Mouse (Mus musculus) kidney, adult 2 months (tissue): Measurements from ENCODE around the gene Tnnt1. TPM values are rescaled to one million over a fixed set of nuclear protein-coding genes. Genes with fewer than 3 reads are reported as not detected.
A peak's percentile ranks its signal among the peaks of the same experiment; 100 is the strongest.

Source experiments
- DNase-seq: peaks from one replicate; pipeline ENCODE4 v3.0.0; 2021
- H3K27ac ChIP-seq: fragments of 200-500 bp; 2 replicates; pipeline ENCODE4 v1.5.1; 2012; ENCODE audit warnings: low read depth, low read length, control low read depth, inconsistent platforms; ENCODE audit not compliant: insufficient read depth
- H3K27me3 ChIP-seq: fragments of 200-500 bp; replicated peaks from 2 replicates; pipeline ENCODE4 v1.6.1; 2012; ENCODE audit warnings: mild to moderate bottlenecking, moderate library complexity, low read length, inconsistent platforms; ENCODE audit not compliant: control insufficient read depth, insufficient read depth
- H3K36me3 ChIP-seq: fragments of 200-500 bp; 2 replicates; pipeline ENCODE4 v1.6.1; 2012; ENCODE audit warnings: mild to moderate bottlenecking, moderate library complexity, low read length, inconsistent platforms; ENCODE audit not compliant: control insufficient read depth, insufficient read depth
- H3K4me1 ChIP-seq: fragments of 200-500 bp; 2 replicates; pipeline ENCODE4 v1.6.1; 2011; ENCODE audit warnings: low read length; ENCODE audit not compliant: control insufficient read depth, insufficient read depth
- H3K4me3 ChIP-seq: fragments of 200-500 bp; 2 replicates; pipeline ENCODE4 v1.5.1; 2011; ENCODE audit warnings: mild to moderate bottlenecking, low read depth, low read length, control low read depth; ENCODE audit not compliant: insufficient read depth
- CTCF ChIP-seq: fragments of 200-500 bp; conservative IDR thresholded peaks from 2 replicates; pipeline ENCODE4 v1.5.1; 2011; ENCODE audit warnings: low read depth, mild to moderate bottlenecking, control low read depth, low read length, moderate library complexity, mixed read lengths; ENCODE audit not compliant: insufficient read depth, insufficient read length
- POLR2A ChIP-seq: fragments of 200-500 bp; IDR thresholded peaks from one replicate; pipeline ENCODE4 v1.6.1; 2011; ENCODE audit warnings: low read depth, low read length, control low read depth
- WGBS: fragments of 180-500 bp; shearing (Covaris S2); methylation state at CpG from one replicate; pipeline ENCODE4 v1.1.7; 2018; 5-methylcytosine and 5-hydroxymethylcytosine counted together
- polyA plus RNA-seq: library from polyadenylated mRNA; depleted of rRNA; stranded (reverse); fragments of >200 nt; gene quantifications from 2 replicates; pipeline ENCODE4 v1.2.3, GENCODE M21; 2012; rRNA removed

Gene Tnnt1
- polyA plus RNA-seq, 1 experiment, result 3.9 TPM

DNA sequence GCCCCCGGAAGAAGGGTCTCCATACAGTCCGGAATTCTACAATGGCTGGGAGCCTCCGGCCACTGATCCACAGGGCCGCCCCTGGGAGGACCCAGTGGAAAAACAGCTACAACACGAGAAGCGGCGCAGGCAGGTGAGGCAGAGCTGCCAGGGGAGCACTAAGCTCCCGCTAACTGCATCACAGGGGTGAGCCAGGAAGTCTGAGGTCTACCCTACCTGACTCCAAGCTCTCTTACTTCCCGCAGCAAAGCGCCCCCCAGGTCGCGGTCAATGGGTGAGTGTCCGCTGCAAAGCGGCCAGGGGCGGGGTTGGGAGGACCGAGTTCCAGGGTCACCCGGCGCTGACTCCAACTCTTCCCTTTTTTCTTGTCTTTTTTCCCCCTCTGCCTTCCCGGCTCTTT is 42.2 kb downstream of the Tnnt1 start:
- no peaks in the 10 kb centered on the region for H3K27me3 ChIP-seq
- TF ChIP-seq POLR2A (no peak), CTCF (no peak)

DNA sequence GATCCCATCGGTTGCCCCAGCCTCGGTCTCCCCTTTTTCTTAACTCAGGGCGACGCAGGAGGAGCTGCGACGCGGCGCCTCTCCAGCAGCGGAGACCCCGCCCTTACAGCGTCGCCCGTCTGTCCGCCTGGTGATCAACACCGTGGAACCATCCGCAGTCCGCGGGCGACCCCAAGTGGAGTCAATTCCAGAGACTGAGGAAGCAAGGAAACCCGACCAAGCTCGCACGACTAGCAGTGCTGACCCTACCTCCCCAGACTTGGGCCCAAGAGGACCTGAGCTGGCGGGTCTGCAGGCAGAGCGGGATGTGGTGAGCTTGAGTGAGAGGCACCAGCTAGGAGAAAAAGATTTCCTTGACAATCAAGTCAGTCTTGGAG is 45.0 kb downstream of the Tnnt1 start:
- H3K27ac ChIP-seq, result no peak overlapping the region

More for the DNA sequence above, 42.2 kb downstream of the Tnnt1 start:
- 0 out of 2 replicates have a peak, but pooled peaks cover 3% of the 10 kb centered on the region for H3K4me1 ChIP-seq
- 28% methylated on average over 19 of the region's 19 CpGs for WGBS
- no peak for DNase-seq
- no peak overlapping the region for H3K4me3 ChIP-seq
- no peaks in the 10 kb centered on the region for H3K36me3 ChIP-seq
- H3K27ac ChIP-seq, result no peak overlapping the region

DNA sequence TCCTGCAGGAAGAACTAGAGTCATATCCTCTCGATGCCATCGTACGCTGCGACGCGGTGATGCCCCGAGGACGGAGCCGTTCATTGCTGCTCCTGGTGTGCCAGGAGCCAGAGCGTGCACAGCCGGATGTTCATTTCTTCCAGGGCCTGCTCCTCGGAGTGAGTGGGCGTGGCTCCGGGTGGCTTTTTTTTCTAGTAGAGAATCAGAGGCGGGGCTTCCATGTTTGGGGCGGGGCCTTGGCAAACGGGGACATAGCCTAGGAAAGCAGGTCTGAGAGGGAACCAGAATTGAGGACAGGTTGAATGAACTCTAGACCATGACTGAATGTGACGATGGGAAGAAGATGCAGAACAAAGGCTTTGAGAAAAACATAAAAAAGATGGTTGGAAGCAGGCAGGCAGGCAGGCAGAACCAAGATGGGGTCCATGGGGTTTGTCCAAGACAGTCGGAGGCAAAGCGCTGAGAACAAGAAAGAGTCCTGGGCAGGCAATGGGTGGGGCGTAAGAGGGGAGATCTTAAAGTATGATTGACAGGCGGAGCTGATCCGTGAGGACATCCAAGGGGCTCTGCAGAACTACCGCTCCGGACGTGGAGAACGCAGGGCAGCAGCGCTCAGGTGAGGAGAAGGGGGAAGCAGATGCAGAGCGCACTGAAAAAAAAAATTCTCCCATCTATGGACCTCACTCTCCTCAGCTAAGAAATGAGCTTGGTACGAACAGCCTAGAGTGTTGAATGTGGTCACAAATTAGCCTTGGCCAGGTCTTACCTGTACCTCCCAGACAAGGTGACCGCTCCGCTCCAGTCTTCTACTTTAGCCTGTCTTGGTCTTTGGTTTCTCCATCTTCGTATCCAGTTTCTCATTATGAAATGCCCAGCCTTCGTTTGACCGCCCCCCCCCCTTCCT is 45.7 kb downstream of the Tnnt1 start:
- TF ChIP-seq CTCF (no peak), POLR2A (no peak)
- Histone ChIP-seq H3K36me3 (no peaks in the 10 kb centered on the region), H3K4me1 (0 out of 2 replicates have a peak, but pooled peaks cover 3% of the 10 kb centered on the region), H3K27ac (no peak overlapping the region), H3K4me3 (peak overlapping the region; percentile 44), H3K27me3 (no peaks in the 10 kb centered on the region)
- 5% methylated on average over 35 of the region's 35 CpGs for WGBS
- peak; percentile 85 for DNase-seq

More for the DNA sequence above, 45.0 kb downstream of the Tnnt1 start:
- Histone ChIP-seq H3K27me3 (no peaks in the 10 kb centered on the region), H3K4me3 (peak overlapping the region; percentile 44), H3K4me1 (0 out of 2 replicates have a peak, but pooled peaks cover 3% of the 10 kb centered on the region), H3K36me3 (no peaks in the 10 kb centered on the region)
- WGBS, result 5% methylated on average over 24 of the region's 24 CpGs
- TF ChIP-seq POLR2A (no peak), CTCF (peak; percentile 72)
- DNase-seq, result peak; percentile 87

DNA sequence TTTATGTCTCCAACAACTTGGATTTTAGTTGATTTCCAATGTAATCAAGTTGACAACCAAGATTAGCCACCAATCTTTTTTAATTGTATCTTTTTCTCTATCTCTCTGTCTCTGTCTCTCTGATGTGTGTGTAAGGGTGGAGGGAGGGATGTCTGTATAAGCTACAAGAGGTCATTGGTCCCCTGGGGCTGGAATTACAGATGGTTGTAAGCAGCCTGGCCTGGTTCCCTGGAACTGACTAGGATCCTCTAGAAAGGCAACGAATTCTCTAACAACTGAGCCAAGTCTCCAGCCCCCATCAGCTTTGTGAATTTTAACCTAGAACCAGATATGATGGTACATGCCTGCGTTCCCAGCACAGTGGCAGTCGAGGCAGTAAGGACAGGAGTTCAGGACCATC is 48.4 kb downstream of the Tnnt1 start:
- WGBS, result 74% methylated on average over 3 of the region's 3 CpGs
- DNase-seq, result no peak

DNA sequence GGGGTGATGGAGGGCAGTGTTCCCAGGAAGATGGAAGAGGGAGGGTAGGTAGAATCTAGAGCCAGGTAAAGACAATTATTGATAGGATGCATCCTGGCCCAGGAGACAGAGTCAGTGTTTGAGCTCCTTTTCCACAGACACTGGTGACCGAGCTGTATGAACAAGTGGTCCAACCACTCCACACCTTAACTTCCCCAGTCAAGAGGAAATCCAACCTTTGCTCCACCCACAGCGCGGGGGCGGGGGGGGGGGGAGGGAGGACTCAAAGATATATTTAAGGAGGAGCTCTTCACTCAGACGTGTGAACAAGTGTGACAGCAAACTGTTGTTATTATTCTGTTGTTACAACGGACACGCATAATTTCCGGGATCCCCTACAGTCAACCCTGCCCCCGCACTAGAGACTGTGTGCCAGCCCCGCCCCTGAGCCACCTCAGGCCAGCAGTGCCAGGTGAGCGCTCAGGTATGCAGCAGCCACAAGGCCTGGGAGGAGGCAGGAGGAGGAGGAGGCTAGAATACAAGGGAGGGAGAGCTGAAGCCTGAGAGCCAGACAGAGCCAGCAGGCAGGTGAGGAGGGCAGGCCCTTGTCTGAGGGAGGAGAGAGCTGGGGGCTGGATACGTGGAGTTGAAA is 51.9 kb downstream of the Tnnt1 start:
- Histone ChIP-seq H3K27me3 (no peaks in the 10 kb centered on the region), H3K27ac (peak overlapping the region; percentile 81), H3K4me3 (peak overlapping the region; percentile 5; the same call in 1 of the 2 replicates), H3K4me1 (peaks cover 3% of the 10 kb centered on the region; the same call in 1 of the 2 replicates), H3K36me3 (no peaks in the 10 kb centered on the region)
- peak; percentile 37 for TF ChIP-seq POLR2A
- no peak for TF ChIP-seq CTCF
- 6% methylated on average over 12 of the region's 12 CpGs for WGBS
- peak; percentile 77 for DNase-seq

More for the DNA sequence above, 48.4 kb downstream of the Tnnt1 start:
- no peak overlapping the region for H3K27ac ChIP-seq
- peaks cover 6% of the 10 kb centered on the region; the same call in 1 of the 2 replicates for H3K4me1 ChIP-seq
- H3K27me3 ChIP-seq, result no peaks in the 10 kb centered on the region
- no peak for TF ChIP-seq CTCF
- no peak for TF ChIP-seq POLR2A
- H3K4me3 ChIP-seq, result no peak overlapping the region
- H3K36me3 ChIP-seq, result no peaks in the 10 kb centered on the region

DNA sequence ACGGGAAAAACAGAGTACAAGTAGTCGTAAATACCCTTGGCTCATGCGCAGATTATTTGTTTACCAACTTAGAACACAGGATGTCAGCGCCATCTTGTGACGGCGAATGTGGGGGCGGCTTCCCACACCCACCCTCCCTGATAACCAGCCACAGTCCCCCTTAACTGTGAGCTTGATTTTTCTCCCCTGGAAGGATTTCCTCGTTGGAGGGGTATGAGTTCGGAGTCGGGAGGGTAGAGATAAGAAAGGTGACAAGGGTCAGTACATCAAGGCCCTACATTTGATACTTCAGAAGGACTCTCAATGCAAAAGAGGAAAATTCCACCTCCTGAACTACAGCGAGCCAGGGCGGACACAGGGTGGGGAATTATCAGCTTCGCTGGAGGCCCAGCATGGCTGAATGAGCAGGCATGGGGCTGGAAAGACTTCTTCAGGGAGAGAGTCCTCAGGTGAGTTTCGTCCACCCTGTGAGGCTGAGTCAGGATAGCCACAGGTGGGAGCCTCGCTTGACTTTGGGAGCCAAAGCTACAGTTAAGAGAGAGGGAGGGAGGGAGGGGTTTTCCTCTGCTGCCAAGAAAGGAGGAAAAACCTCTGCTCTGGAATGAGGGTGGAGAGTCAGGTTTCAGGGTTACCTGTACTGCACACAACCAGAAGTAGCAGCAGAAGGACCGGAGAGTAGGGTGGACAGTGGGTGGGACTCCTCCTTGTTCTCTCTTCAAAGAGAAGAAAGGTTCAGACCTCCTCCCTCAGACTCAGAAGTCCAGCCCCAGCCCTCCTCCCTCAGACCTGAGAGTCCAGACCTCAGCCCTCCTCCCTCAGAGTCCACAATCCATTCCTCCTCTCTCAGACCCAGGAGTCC is 55.4 kb downstream of the Tnnt1 start, which contains the start of gene Eps8l1:
Eps8l1 (plus strand) TSS at position 99 of the 859 bp plus-strand sequence.
- H3K4me3 ChIP-seq, result peak within 1 kb of the TSS; percentile 64
- peak within 1 kb of the TSS; percentile 93 for H3K27ac ChIP-seq
- H3K4me1 ChIP-seq, result peaks cover 3% of the 10 kb centered on the region; the same call in 1 of the 2 replicates
- TF ChIP-seq CTCF, result no peak
- TF ChIP-seq POLR2A, result no peak
- 53% methylated on average over 15 of the region's 16 CpGs for WGBS
- H3K27me3 ChIP-seq, result no peaks in the 10 kb centered on the region
- DNase-seq, result peak; percentile 23
- H3K36me3 ChIP-seq, result no peaks in the 10 kb centered on the region

Other genes with a start within 250 kb of the Tnnt1 start
- 0.29 and 0.52 TPM in 2 replicates for gene Ncr1, start 178.7 kb downstream of the Tnnt1 start, polyA plus RNA-seq
- gene Gp6, start 118.6 kb downstream of the Tnnt1 start, polyA plus RNA-seq, result 0.02 TPM in 1 of 2 replicates, not detected in the other
- gene Rdh13, start 70.7 kb downstream of the Tnnt1 start, polyA plus RNA-seq, result 21.0 and 23.8 TPM in 2 replicates
- gene Eps8l1, start 55.7 kb downstream of the Tnnt1 start, polyA plus RNA-seq, result 10.6 and 12.7 TPM in 2 replicates
- gene Ppp1r12c, start 14.7 kb downstream of the Tnnt1 start, polyA plus RNA-seq, result 31.0 and 33.0 TPM in 2 replicates
- 2.1 and 2.6 TPM in 2 replicates for gene Tnni3, start 7.8 kb upstream of the Tnnt1 start, polyA plus RNA-seq
- gene Dnaaf3, start 16.1 kb upstream of the Tnnt1 start, polyA plus RNA-seq, result 1.3 and 1.4 TPM in 2 replicates
- 0.55 and 1.0 TPM in 2 replicates for gene Syt5, start 31.2 kb upstream of the Tnnt1 start, polyA plus RNA-seq
- gene Ptprh, start 87.7 kb upstream of the Tnnt1 start, polyA plus RNA-seq, result 0.22 and 0.24 TPM in 2 replicates
- 83.0 and 86.5 TPM in 2 replicates for gene Tmem86b, start 115.0 kb upstream of the Tnnt1 start, polyA plus RNA-seq
- 103 and 109 TPM in 2 replicates for gene Ppp6r1, start 142.6 kb upstream of the Tnnt1 start, polyA plus RNA-seq
- 36.6 and 39.4 TPM in 2 replicates for gene Hspbp1, start 168.7 kb upstream of the Tnnt1 start, polyA plus RNA-seq
- gene Brsk1, start 174.2 kb upstream of the Tnnt1 start, polyA plus RNA-seq, result 1.7 and 2.3 TPM in 2 replicates
- 0.57 and 0.59 TPM in 2 replicates for gene Tmem150b, start 208.9 kb upstream of the Tnnt1 start, polyA plus RNA-seq
- 83.2 and 101 TPM in 2 replicates for gene Kmt5c, start 223.7 kb upstream of the Tnnt1 start, polyA plus RNA-seq
- 62.7 and 84.5 TPM in 2 replicates for gene Cox6b2, start 236.7 kb upstream of the Tnnt1 start, polyA plus RNA-seq